Mouse (Mus musculus): Measurements from ENCODE around the gene Crb2. TPM values are rescaled to one million over a fixed set of nuclear protein-coding genes. Genes with fewer than 3 reads are reported as not detected.

Gene Crb2
- polyA plus RNA-seq, 1 experiment from 2014 or later = 1.3 TPM

DNA sequence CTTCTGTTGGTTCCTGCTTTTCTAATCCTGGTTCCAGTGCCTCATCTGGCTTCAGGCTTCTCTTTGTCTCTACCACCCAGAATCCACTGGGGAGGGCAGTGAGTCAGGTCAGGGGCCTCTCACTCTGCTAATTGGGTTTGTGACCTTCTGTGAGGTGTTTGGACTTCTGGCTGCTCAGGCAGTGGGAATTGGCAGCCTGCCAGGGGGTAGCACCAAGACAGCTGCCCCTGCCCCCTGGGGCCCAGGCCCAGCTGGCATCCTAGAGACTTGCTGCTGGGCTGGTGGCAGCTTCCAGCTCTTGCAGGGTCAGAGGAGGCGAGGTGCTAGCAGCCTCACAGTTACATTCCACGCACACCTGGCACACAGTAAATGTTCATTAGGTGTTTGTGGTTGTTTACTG lies 35.6 kb downstream of the Crb2 start:
- Histone ChIP-seq H3K36me3 (no peaks in the 10 kb centered on the region), H3K27me3 (no peaks in the 10 kb centered on the region), H3K4me3 (no peak overlapping the region), H3K27ac (no peak overlapping the region), H3K4me1 (replicated peaks) (peaks cover 5% of the 10 kb centered on the region), H3K4me2 (no peak overlapping the region), H3K9ac (no peak overlapping the region), H3K9me3 (replicated peaks) (no peaks in the 10 kb centered on the region)
- 81% methylated on average over 2 of the region's 2 CpGs for WGBS
- no peak for ATAC-seq (replicated peaks; ENCODE audit: insufficient number of reproducible peaks, insufficient read depth, low FRiP score, low read depth)

DNA sequence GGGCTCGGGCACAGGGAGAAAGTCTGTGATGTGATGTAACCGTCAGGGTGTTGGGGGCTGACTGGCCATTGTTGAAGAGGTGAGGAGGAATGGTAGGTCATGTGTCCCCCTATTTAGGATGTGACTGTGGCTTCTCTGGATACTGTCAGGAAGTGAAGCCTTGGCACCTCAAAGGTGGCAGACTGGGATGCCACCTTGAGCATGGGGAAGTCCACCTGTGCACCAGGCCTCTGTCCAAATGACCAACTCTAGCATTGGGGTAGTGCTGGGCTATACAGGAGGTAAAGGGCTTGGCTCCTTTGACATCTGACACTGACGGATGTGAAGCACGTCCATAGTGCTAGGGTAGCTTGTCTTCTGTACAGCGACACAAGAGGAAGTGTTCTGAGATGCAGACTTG lies 36.4 kb downstream of the Crb2 start:
- Histone ChIP-seq H3K4me1 (replicated peaks) (peaks cover 5% of the 10 kb centered on the region), H3K9me3 (replicated peaks) (no peaks in the 10 kb centered on the region), H3K27ac (no peak overlapping the region), H3K27me3 (no peaks in the 10 kb centered on the region), H3K4me3 (no peak overlapping the region), H3K9ac (no peak overlapping the region), H3K36me3 (no peaks in the 10 kb centered on the region), H3K4me2 (no peak overlapping the region)
- 83% methylated on average over 5 of the region's 5 CpGs for WGBS
- no peak for ATAC-seq (replicated peaks; ENCODE audit: insufficient number of reproducible peaks, insufficient read depth, low FRiP score, low read depth)

DNA sequence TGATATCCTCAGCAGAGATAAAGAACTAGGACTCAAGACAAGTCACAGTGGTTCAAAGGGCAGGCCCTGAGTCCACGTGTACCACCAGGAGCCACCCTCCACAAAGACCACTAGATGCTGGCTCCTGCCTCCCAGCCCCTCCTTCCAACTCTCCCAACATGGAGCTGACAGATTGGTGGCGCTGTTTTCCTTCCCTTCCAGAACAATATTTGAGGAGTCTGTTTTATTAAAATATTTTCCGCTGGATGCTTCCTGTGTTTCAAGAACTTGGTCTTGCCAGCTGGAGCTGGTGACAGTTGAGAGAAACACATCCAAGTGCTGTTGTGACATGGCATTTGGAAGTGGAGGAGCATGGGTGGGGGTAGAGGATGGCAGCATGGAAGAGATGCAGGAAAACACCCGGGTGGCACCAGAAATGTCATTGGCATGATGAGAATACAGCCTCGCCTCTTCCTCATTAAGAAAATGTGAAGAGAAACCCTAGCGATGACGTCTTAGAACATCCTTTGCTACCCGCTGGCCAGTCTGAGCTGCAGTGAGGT lies 38.8 kb downstream of the Crb2 start:
- Histone ChIP-seq H3K27ac (no peak overlapping the region), H3K9me3 (replicated peaks) (no peaks in the 10 kb centered on the region), H3K4me2 (no peak overlapping the region), H3K36me3 (no peaks in the 10 kb centered on the region), H3K9ac (no peak overlapping the region), H3K4me1 (replicated peaks) (peaks cover 8% of the 10 kb centered on the region), H3K27me3 (no peaks in the 10 kb centered on the region), H3K4me3 (no peak overlapping the region)
- no peak for ATAC-seq (replicated peaks; ENCODE audit: insufficient number of reproducible peaks, insufficient read depth, low FRiP score, low read depth)
- 79% methylated on average over 8 of the region's 8 CpGs for WGBS

DNA sequence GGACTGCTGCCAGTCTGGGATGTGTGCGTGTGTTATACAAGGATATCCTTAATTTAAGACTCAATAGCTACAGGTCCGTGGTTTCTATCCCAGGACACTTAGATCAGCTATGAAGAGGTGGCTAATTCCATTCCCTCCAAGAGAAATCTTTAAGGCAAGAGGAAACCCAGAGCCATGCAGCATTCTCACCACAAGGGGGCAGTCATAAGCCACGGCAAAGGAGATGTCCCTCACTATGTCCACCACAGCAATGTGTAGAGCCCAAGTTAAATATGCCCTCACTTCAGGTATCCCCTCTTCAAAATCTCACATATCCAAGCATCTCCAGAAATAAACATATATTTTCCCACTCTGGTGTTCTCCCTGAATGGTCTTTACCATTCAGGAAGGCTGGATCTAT lies 39.6 kb downstream of the Crb2 start:
- Histone ChIP-seq H3K36me3 (no peaks in the 10 kb centered on the region), H3K9me3 (replicated peaks) (no peaks in the 10 kb centered on the region), H3K4me2 (no peak overlapping the region), H3K9ac (no peak overlapping the region), H3K4me3 (no peak overlapping the region), H3K4me1 (replicated peaks) (peaks cover 8% of the 10 kb centered on the region), H3K27me3 (no peaks in the 10 kb centered on the region), H3K27ac (no peak overlapping the region)
- WGBS = 20% methylated on average over 3 of the region's 3 CpGs
- ATAC-seq (replicated peaks; ENCODE audit: insufficient number of reproducible peaks, insufficient read depth, low FRiP score, low read depth) = no peak

DNA sequence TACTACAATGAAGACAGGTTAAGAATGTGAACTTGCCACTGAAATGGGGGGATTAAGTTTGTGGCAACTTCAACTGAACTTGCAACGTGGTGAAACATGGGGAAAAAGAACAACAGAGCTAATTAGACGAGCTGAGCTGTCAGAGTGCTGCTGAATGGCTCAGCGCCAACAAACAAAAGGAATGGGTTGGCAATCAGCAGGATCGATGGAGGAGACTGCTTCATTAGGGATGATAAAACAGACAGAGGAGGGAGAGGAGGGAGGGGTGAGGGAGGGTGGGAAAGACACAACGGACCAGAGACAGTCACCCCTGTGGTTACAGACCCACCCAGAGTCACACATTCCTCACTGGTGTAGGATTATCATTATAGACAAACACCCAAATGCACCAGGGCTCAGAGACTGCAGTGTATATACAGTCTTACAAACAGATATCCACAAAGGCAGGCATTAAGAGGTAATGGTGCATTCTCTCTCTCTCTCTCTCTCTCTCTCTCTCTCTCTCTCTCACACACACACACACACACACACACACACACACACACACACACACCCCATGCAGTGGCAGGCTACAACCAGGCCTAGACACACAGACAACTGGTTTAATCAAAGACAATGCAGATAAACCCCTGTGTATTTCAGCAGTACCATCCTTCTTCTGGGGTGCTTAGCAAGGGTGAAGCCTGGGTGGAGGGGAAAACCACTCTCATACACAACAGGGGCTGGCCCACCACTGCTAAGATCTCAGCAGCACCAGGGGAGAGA lies 42.9 kb downstream of the Crb2 start:
- WGBS = 36% methylated on average over 5 of the region's 5 CpGs

DNA sequence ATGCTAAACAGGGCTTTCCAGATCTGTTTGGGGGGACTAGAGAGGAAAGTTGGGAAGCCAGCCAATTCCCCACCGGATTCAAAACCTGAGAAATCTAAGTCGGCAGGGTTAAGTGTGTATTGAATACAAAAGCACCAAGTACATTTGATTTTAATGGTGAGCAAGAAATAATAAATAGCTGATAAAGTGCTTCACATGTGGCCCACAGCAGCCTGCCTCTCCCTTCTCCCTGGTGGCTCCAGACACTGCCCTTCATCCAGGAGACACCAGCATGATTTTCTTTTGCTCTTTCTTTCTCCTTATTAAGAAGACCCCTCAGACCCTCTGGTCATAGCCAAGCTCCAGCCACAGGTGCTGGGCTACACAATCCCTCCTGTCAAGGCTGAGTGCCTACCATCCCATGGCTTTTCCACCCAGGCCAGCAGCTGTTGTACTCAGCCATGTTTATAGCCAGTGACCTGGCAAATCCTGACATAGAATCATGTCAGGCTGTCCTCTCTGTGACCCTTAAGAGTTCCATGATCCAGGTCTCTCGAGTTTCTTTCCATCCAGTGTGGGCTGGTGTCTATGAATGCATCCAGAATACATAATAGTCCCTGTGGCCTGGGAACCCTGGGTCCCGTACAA lies 43.6 kb downstream of the Crb2 start:
- Histone ChIP-seq H3K36me3 (no peaks in the 10 kb centered on the region), H3K4me1 (replicated peaks) (peaks cover 2% of the 10 kb centered on the region; the same call in 1 of the 2 replicates), H3K4me2 (no peak overlapping the region), H3K9me3 (replicated peaks) (no peaks in the 10 kb centered on the region), H3K4me3 (no peak overlapping the region), H3K27ac (no peak overlapping the region), H3K9ac (no peak overlapping the region), H3K27me3 (no peaks in the 10 kb centered on the region)
- no peak for ATAC-seq (replicated peaks; ENCODE audit: insufficient number of reproducible peaks, insufficient read depth, low FRiP score, low read depth)
- WGBS = 41% methylated on average over 4 of the region's 4 CpGs

More for the DNA sequence above, 42.9 kb downstream of the Crb2 start:
- Histone ChIP-seq H3K9ac (no peak overlapping the region), H3K4me1 (replicated peaks) (peaks cover 2% of the 10 kb centered on the region; the same call in 1 of the 2 replicates), H3K4me2 (no peak overlapping the region), H3K4me3 (no peak overlapping the region), H3K27me3 (no peaks in the 10 kb centered on the region), H3K36me3 (no peaks in the 10 kb centered on the region), H3K27ac (no peak overlapping the region), H3K9me3 (replicated peaks) (no peaks in the 10 kb centered on the region)
- no peak for ATAC-seq (replicated peaks; ENCODE audit: insufficient number of reproducible peaks, insufficient read depth, low FRiP score, low read depth)

DNA sequence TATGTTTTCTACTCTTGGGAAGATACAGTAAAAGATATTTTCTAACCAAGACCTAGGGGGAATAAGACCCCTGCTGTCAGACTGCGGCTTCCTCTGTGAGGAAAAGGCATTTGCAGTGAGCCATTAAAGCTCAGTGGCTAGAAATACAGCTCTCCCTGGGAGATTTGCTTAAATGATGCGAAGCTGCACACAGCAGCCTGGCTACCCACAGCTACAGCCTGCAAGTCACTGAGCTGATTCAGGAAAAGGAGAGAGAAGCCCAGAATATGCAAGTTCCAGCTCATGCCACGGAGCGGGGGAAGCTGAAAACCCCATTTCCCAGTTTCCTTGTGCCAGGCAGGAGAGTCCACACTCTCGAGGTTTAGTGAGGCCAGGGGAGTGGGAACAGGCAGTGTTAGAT lies 46.1 kb downstream of the Crb2 start:
- no peaks in the 10 kb centered on the region for H3K36me3 ChIP-seq
- no peaks in the 10 kb centered on the region for H3K9me3 ChIP-seq (replicated peaks)
- H3K27ac ChIP-seq = no peak overlapping the region
- ATAC-seq (replicated peaks; ENCODE audit: insufficient number of reproducible peaks, insufficient read depth, low FRiP score, low read depth) = no peak
- H3K4me2 ChIP-seq = no peak overlapping the region
- 79% methylated on average over 5 of the region's 5 CpGs for WGBS
- no peak overlapping the region for H3K9ac ChIP-seq
- H3K4me3 ChIP-seq = no peak overlapping the region
- no peaks in the 10 kb centered on the region for H3K27me3 ChIP-seq
- H3K4me1 ChIP-seq (replicated peaks) = peaks cover 2% of the 10 kb centered on the region; the same call in 1 of the 2 replicates

DNA sequence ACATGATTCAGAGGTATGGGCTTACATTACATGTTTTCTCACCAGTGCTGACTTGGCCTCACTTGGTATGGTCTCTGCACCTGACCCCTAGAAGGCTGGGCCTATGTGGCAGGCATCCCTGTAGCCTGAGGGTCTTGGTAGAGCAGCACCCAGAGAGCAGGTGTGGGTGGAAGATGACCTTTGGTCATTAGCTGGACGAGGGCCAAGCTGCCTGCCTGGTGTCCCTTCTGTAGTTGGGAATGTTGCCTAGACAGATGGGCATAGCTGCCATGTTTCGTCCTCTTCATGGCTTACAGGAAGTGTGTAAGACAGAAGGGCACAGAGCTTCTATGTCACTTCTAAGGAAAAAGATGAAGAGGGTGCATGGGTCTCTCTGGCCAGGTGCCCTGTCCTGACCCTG lies 47.8 kb downstream of the Crb2 start:
- no peak overlapping the region for H3K4me3 ChIP-seq
- no peak overlapping the region for H3K4me2 ChIP-seq
- no peak for ATAC-seq (replicated peaks; ENCODE audit: insufficient number of reproducible peaks, insufficient read depth, low FRiP score, low read depth)
- WGBS = 91% methylated on average over 2 of the region's 2 CpGs
- no peaks in the 10 kb centered on the region for H3K9me3 ChIP-seq (replicated peaks)
- no peak overlapping the region for H3K9ac ChIP-seq
- H3K27ac ChIP-seq = no peak overlapping the region
- no peaks in the 10 kb centered on the region for H3K36me3 ChIP-seq
- no peaks in the 10 kb centered on the region for H3K27me3 ChIP-seq
- peaks cover 2% of the 10 kb centered on the region; the same call in 1 of the 2 replicates for H3K4me1 ChIP-seq (replicated peaks)

DNA sequence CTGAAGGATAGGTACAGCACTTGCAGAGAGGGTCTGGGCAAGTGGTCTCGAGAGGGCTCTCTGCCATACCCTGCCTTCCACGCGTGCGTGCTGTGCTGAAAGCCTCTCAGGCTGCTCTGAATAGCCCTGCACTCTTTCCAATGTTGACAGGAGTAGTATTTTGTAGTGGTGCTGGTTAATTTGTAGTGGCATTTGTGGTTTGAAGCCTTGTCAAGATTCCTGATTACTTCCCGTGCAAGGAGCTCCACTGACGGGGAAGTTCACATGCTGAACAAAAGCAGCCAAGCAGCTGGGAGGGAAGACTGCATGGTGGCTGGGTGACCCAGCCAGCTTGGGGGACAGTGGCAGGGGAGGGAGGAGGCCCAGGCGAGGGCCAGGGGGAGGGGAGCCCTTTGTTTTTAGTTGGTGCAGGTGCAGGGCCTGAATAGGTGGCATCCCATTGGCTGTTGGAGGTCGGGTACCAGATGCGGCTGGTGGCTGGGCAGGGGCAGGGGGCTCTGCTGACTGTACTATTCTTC lies 53.8 kb downstream of the Crb2 start:
- 44% methylated on average over 9 of the region's 9 CpGs for WGBS
- Histone ChIP-seq H3K4me3 (no peak overlapping the region), H3K27ac (no peak overlapping the region), H3K27me3 (no peaks in the 10 kb centered on the region), H3K4me2 (no peak overlapping the region), H3K4me1 (replicated peaks) (peaks cover 17% of the 10 kb centered on the region), H3K9ac (no peak overlapping the region), H3K9me3 (replicated peaks) (no peaks in the 10 kb centered on the region), H3K36me3 (no peaks in the 10 kb centered on the region)
- peak; percentile 25; the same call in 1 of the 2 replicates for ATAC-seq (replicated peaks; ENCODE audit: insufficient number of reproducible peaks, insufficient read depth, low FRiP score, low read depth)

DNA sequence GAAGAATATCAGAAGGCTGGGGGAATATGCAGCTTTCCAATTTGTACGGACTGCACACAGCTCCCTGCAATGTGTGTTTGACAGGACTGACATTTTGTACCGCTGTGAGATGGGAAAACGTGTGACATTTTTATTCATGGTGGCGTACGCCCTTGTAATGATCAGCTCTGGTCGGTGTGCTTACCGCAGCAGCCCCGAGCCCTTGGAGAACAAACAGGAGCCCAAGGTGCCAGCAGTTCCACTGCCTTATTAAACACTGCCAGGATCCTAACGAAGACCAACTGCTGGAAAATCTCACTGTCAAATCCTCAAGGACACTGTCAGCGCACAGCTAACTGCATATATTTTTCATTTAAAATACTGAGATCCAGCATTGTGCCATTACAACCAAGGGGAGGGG lies 56.2 kb downstream of the Crb2 start:
- no peak overlapping the region for H3K9ac ChIP-seq

DNA sequence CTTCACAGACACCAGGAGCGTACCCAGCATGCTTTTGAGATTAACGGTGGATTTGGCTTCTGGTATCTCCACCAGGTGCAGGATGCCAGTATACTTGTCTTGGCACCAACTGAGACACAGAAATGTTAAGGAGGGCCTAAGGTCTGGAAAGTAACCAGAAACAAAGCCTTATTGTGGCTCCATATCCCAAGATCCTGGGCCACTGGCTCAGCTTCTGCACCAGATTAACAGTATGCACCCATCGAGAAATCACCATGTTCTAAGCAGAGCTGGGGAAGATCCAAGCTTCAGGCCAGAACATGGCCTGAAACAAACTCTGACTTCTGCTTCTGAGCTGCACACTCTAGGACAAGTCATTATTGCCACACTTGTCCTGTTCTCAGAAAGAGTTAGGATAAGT lies 60.9 kb downstream of the Crb2 start:
- 91% methylated on average over 3 of the region's 3 CpGs for WGBS
- Histone ChIP-seq H3K36me3 (no peaks in the 10 kb centered on the region), H3K27ac (no peak overlapping the region), H3K27me3 (no peaks in the 10 kb centered on the region), H3K4me3 (no peak overlapping the region), H3K4me1 (replicated peaks) (no peaks in the 10 kb centered on the region), H3K9ac (no peak overlapping the region), H3K4me2 (no peak overlapping the region), H3K9me3 (replicated peaks) (no peaks in the 10 kb centered on the region)
- ATAC-seq (replicated peaks; ENCODE audit: insufficient number of reproducible peaks, insufficient read depth, low FRiP score, low read depth) = no peak

More for the DNA sequence above, 56.2 kb downstream of the Crb2 start:
- H3K27me3 ChIP-seq = no peaks in the 10 kb centered on the region
- H3K4me1 ChIP-seq (replicated peaks) = peaks cover 17% of the 10 kb centered on the region
- H3K36me3 ChIP-seq = no peaks in the 10 kb centered on the region
- H3K4me2 ChIP-seq = no peak overlapping the region
- ATAC-seq (replicated peaks; ENCODE audit: insufficient number of reproducible peaks, insufficient read depth, low FRiP score, low read depth) = no peak
- H3K27ac ChIP-seq = no peak overlapping the region
- no peaks in the 10 kb centered on the region for H3K9me3 ChIP-seq (replicated peaks)
- no peak overlapping the region for H3K4me3 ChIP-seq
- WGBS = 55% methylated on average over 10 of the region's 10 CpGs

All from heart, embryonic 15.5 days (tissue).